Mouse (Mus musculus) forebrain, postnatal 0 days (tissue): ENCODE results near the gene Ufsp2. TPM values are rescaled to one million over a fixed set of nuclear protein-coding genes. Genes with fewer than 3 reads are reported as not detected.
A peak's percentile ranks its signal among the peaks of the same experiment; 100 is the strongest.

Source experiments
- ATAC-seq: fragments of 200-750 bp; cut with Nextera tagmentation; 2 replicates; pipeline ENCODE4 v1.8.0; 2017; ENCODE audit warnings: mild to moderate bottlenecking, moderate library complexity
- DNase-seq: peaks from one replicate; pipeline ENCODE4 v3.0.0-alpha.2; 2015
- H3K27ac ChIP-seq: fragments of 300-500 bp; sonication (generic); 2 replicates; pipeline ENCODE4 v1.5.1; 2014; ENCODE audit warnings: low read depth, mild to moderate bottlenecking, antibody characterized with exemption, low read length, moderate library complexity, mixed read lengths
- H3K27me3 ChIP-seq: fragments of 300-500 bp; sonication (generic); 2 replicates; pipeline ENCODE4 v1.6.1; 2014; ENCODE audit warnings: mild to moderate bottlenecking, low read length, mixed read lengths; ENCODE audit not compliant: insufficient read depth
- H3K36me3 ChIP-seq: fragments of 300-500 bp; sonication (generic); 2 replicates; pipeline ENCODE4 v1.6.1; 2014; ENCODE audit warnings: mild to moderate bottlenecking, moderate library complexity; ENCODE audit not compliant: insufficient read depth
- H3K4me1 ChIP-seq: fragments of 300-500 bp; sonication (generic); 2 replicates; pipeline ENCODE4 v1.6.1; 2014; ENCODE audit warnings: antibody characterized with exemption; ENCODE audit not compliant: insufficient read depth
- H3K4me2 ChIP-seq: fragments of 300-500 bp; sonication (generic); 2 replicates; pipeline ENCODE4 v1.6.1; 2014; ENCODE audit warnings: low read depth, mild to moderate bottlenecking, moderate library complexity
- H3K4me3 ChIP-seq: fragments of 300-500 bp; sonication (generic); 2 replicates; pipeline ENCODE4 v1.5.1; 2014; ENCODE audit warnings: low read depth, low read length, mixed read lengths
- H3K9ac ChIP-seq: fragments of 300-500 bp; sonication (generic); 2 replicates; pipeline ENCODE4 v1.6.1; 2014; ENCODE audit warnings: mild to moderate bottlenecking
- H3K9me3 ChIP-seq: fragments of 300-500 bp; sonication (generic); 2 replicates; pipeline ENCODE4 v1.6.1; 2016; ENCODE audit warnings: low read length
- CTCF ChIP-seq: sonication (generic); IDR thresholded peaks from 2 replicates; pipeline ENCODE4 v1.5.1; 2016; ENCODE audit warnings: antibody characterized with exemption, control low read depth, low read depth
- WGBS: fragments of 180-500 bp; shearing (Covaris S2); extraction: QIAGEN DNeasy Blood & Tissue Kit; methylation state at CpG from one replicate; pipeline ENCODE4 v1.1.7; 2014; 5-methylcytosine and 5-hydroxymethylcytosine counted together
- polyA plus RNA-seq: library from polyadenylated mRNA; unstranded; fragments of >200 nt; fragmentation: Nextera tagmentation; extraction: Ambion mirVana; gene quantifications from 2 replicates; pipeline ENCODE4 v1.2.1, GENCODE M21; 2015
- total RNA-seq: library from RNA; depleted of rRNA; stranded (reverse); fragments of >200 nt; gene quantifications from 2 replicates; pipeline ENCODE4 v1.2.3, GENCODE M21; 2014; rRNA removed

Gene Ufsp2
- total RNA-seq, result 30.0 and 39.5 TPM in 2 replicates
- polyA plus RNA-seq, result 47.2 and 48.5 TPM in 2 replicates

DNA sequence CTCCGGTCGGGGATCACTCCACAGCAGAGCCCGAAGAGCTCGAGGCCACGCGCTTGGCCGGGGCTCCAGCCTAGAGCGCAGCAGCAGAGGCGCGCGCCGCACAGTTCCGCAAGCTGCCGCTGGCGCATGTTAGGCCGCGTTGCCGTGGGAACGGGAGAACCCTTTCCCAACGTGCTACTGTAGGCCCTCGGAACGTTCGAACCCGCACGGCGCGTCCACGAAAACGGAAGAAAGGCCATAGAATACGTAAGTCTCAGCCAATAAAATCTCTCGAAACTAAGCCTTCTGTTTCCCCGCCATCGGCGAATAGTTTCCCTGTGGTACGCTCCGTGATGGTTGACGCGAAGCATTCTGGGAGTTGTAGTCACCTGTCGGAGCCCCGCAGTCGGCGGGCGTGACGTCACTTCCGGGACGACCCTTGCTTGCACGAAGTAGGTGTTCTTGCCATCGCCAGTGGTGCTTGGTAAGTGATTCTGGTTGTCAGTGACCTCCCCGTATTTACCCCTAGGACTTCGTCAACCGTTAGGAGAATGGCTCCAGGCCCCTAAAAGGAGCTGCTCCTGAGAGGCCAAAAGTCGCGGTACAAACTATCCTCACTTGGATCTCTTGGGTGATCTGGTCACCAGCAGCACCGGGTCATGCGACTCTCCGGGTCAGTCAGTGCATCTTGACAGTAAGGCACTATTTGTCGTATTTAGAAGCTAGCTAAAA is at the start of gene Ufsp2, which contains the start of gene 1700029J07Rik:
Gene Ufsp2 (plus strand): TSS at position 403 of the 711 bp plus-strand sequence.
Gene 1700029J07Rik (minus strand): TSS at position 127 of the 711 bp plus-strand sequence.
- peak within 1 kb of the TSS; percentile 66 for H3K27ac ChIP-seq
- TF ChIP-seq CTCF, result peak; percentile 70

DNA sequence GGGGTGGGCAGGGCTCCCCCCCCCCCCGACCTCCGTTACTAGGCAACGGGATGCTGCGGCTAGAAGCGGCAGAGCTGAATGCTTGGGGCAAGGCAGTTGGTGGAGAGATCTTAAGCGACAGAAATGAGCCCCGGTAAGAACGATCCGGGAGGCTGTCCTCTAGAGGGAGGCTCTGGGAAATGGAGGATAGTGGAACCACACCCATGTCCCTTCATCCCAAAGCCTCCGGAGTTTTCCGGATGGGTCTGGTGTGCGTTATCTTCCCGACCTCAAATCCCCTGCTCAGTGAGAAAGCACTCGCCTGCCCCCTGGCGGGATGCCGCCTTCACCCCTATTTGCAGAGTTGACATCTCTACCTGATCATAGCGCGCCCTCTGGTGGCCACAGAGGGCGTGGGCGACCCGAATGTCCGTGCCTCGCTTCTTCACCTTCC is 40.7 kb upstream of the Ufsp2 start, which contains the start of gene Ccdc110:
Gene Ccdc110 (plus strand): TSS at position 38 of the 433 bp plus-strand sequence.
- no peak within 1 kb of the TSS for H3K27ac ChIP-seq
- no peaks in the 10 kb centered on the region for H3K4me1 ChIP-seq
- ATAC-seq, result peak; percentile 95
- no peaks in the 10 kb centered on the region for H3K9me3 ChIP-seq
- WGBS, result under 1% methylated on average over 23 of the region's 23 CpGs
- peak within 1 kb of the TSS; percentile 48 for H3K4me2 ChIP-seq
- peak; percentile 97 for DNase-seq
- TF ChIP-seq CTCF, result peak; percentile 100
- no peaks in the 10 kb centered on the region for H3K27me3 ChIP-seq
- H3K36me3 ChIP-seq, result no peaks in the 10 kb centered on the region
- H3K9ac ChIP-seq, result peak within 1 kb of the TSS; percentile 42; the same call in 1 of the 2 replicates
- peak within 1 kb of the TSS; percentile 33 for H3K4me3 ChIP-seq

More for the DNA sequence above, at the start of gene Ufsp2, which contains the start of gene 1700029J07Rik:
- H3K4me2 ChIP-seq, result peak within 1 kb of the TSS; percentile 86
- ATAC-seq (peak; percentile 99), DNase-seq (peak; percentile 99)
- H3K4me1 ChIP-seq, result peaks cover 6% of the 10 kb centered on the region
- 1% methylated on average over 57 of the region's 57 CpGs for WGBS
- no peaks in the 10 kb centered on the region for H3K27me3 ChIP-seq
- H3K4me3 ChIP-seq, result peak within 1 kb of the TSS; percentile 65
- H3K36me3 ChIP-seq, result no peaks in the 10 kb centered on the region
- peak within 1 kb of the TSS; percentile 64 for H3K9ac ChIP-seq
- H3K9me3 ChIP-seq, result no peaks in the 10 kb centered on the region

GRCm38 (mm10) chr8:45936986-45937385 is 38.3 kb upstream of the Ufsp2 start:
- no peaks in the 10 kb centered on the region for H3K4me1 ChIP-seq
- no peak overlapping the region for H3K27ac ChIP-seq
- no peaks in the 10 kb centered on the region for H3K27me3 ChIP-seq
- ATAC-seq (no peak), DNase-seq (no peak)
- no peak overlapping the region for H3K4me2 ChIP-seq
- no peak for TF ChIP-seq CTCF
- 88% methylated on average over 9 of the region's 9 CpGs for WGBS
- H3K36me3 ChIP-seq, result no peaks in the 10 kb centered on the region
- no peaks in the 10 kb centered on the region for H3K9me3 ChIP-seq
- no peak overlapping the region for H3K9ac ChIP-seq
- no peak overlapping the region for H3K4me3 ChIP-seq

- 92% methylated on average over 4 of the region's 4 CpGs for WGBS
- Histone ChIP-seq H3K36me3 (no peaks in the 10 kb centered on the region), H3K27me3 (no peaks in the 10 kb centered on the region), H3K4me2 (no peak overlapping the region), H3K4me1 (no peaks in the 10 kb centered on the region), H3K27ac (no peak overlapping the region), H3K4me3 (no peak overlapping the region), H3K9ac (no peak overlapping the region), H3K9me3 (no peaks in the 10 kb centered on the region)
- ATAC-seq (no peak), DNase-seq (no peak)
- no peak for TF ChIP-seq CTCF
These were observed 29.0 kb upstream of the Ufsp2 start for GRCm38 (mm10) chr8:45946283-45946682.

DNA sequence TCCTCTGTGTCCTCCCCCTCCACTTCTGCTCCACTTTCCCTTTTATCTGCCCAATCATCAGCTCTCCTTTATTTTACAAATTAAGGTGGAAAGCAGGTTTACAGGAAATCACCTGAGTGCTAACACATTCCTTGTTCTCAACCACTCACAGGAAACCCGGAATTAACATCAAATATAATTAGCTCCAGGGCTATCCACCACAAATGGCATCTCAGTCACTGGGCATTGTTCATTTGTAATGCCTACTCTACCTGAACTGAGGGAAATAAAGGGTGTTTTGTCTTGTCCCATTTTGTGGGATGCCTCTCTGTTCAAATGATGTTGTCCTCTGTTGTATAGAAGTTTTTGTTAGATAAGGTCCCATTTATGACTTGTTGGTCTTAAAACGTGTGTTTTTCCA is 24.7 kb upstream of the Ufsp2 start:
- no peak for ATAC-seq
- Histone ChIP-seq H3K4me3 (no peak overlapping the region), H3K9ac (no peak overlapping the region), H3K4me1 (no peaks in the 10 kb centered on the region), H3K27me3 (no peaks in the 10 kb centered on the region), H3K9me3 (no peaks in the 10 kb centered on the region), H3K27ac (no peak overlapping the region), H3K4me2 (no peak overlapping the region), H3K36me3 (no peaks in the 10 kb centered on the region)
- TF ChIP-seq CTCF, result no peak
- DNase-seq, result no peak
- 18% methylated on average over 2 of the region's 2 CpGs for WGBS

- Histone ChIP-seq H3K4me3 (no peak overlapping the region), H3K4me1 (peaks cover 2% of the 10 kb centered on the region), H3K9ac (no peak overlapping the region), H3K9me3 (no peaks in the 10 kb centered on the region), H3K4me2 (no peak overlapping the region), H3K36me3 (no peaks in the 10 kb centered on the region), H3K27me3 (no peaks in the 10 kb centered on the region), H3K27ac (no peak overlapping the region)
- 96% methylated on average over 12 of the region's 12 CpGs for WGBS
- DNase-seq (no peak), ATAC-seq (no peak)
- peak; percentile 34 for TF ChIP-seq CTCF
These were observed 4.4 kb upstream of the Ufsp2 start for GRCm38 (mm10) chr8:45970894-45971293.

GRCm38 (mm10) chr8:45973988-45974505 is 1.3 kb upstream of the Ufsp2 start:
- H3K9me3 ChIP-seq, result no peaks in the 10 kb centered on the region
- DNase-seq (no peak), ATAC-seq (no peak)
- H3K27me3 ChIP-seq, result no peaks in the 10 kb centered on the region
- peaks cover 6% of the 10 kb centered on the region for H3K4me1 ChIP-seq
- H3K4me3 ChIP-seq, result no peak overlapping the region
- WGBS, result 50% methylated on average over 8 of the region's 8 CpGs
- no peak overlapping the region for H3K27ac ChIP-seq
- no peak for TF ChIP-seq CTCF
- H3K4me2 ChIP-seq, result peak overlapping the region; percentile 86; the same call in 1 of the 2 replicates
- no peak overlapping the region for H3K9ac ChIP-seq
- H3K36me3 ChIP-seq, result no peaks in the 10 kb centered on the region
